Mouse (Mus musculus): ENCODE measurements around the gene Serinc3. TPM values are rescaled to one million over a fixed set of nuclear protein-coding genes. Genes with fewer than 3 reads are reported as not detected.

Gene Serinc3
- total and polyA plus RNA-seq, 2 experiments from 2014 or later: 36.5 to 97.4 TPM

GRCm38 (mm10) chr2:163580069-163580945 lies 64.6 kb downstream of the Serinc3 start:
- DNase-seq (ENCODE audit: low spot score) (no peak), ATAC-seq (no peak)
- H3K9ac ChIP-seq (replicated peaks; ENCODE audit: low read length): no peak overlapping the region
- 78% methylated on average over 13 of the region's 13 CpGs for WGBS
- H3K9me3 ChIP-seq (ENCODE audit: low read length): no peaks in the 10 kb centered on the region
- H3K36me3 ChIP-seq (ENCODE audit: insufficient read depth, low read length): no peaks in the 10 kb centered on the region
- no peak overlapping the region for H3K27ac ChIP-seq
- TF ChIP-seq CTCF (IDR thresholded peaks at IDR 0.05; ENCODE audit: low read depth): no peak
- no peaks in the 10 kb centered on the region for H3K4me1 ChIP-seq (ENCODE audit: insufficient read depth, low read length)
- no peaks in the 10 kb centered on the region for H3K27me3 ChIP-seq (ENCODE audit: insufficient read depth, low read length)
- H3K4me3 ChIP-seq (ENCODE audit: low read length): no peak overlapping the region
- no peak overlapping the region for H3K4me2 ChIP-seq (ENCODE audit: low read depth, low read length)

GRCm38 (mm10) chr2:163577986-163578385 lies 66.9 kb downstream of the Serinc3 start:
- H3K36me3 ChIP-seq (ENCODE audit: insufficient read depth, low read length): no peaks in the 10 kb centered on the region
- no peaks in the 10 kb centered on the region for H3K4me1 ChIP-seq (ENCODE audit: insufficient read depth, low read length)
- no peaks in the 10 kb centered on the region for H3K27me3 ChIP-seq (ENCODE audit: insufficient read depth, low read length)
- H3K9ac ChIP-seq (replicated peaks; ENCODE audit: low read length): no peak overlapping the region
- H3K9me3 ChIP-seq (ENCODE audit: low read length): no peaks in the 10 kb centered on the region
- WGBS: 87% methylated on average over 2 of the region's 2 CpGs
- H3K4me2 ChIP-seq (ENCODE audit: low read depth, low read length): no peak overlapping the region
- no peak overlapping the region for H3K27ac ChIP-seq
- no peak for DNase-seq (ENCODE audit: low spot score)
- no peak for TF ChIP-seq CTCF (IDR thresholded peaks at IDR 0.05; ENCODE audit: low read depth)
- H3K4me3 ChIP-seq (ENCODE audit: low read length): no peak overlapping the region
- no peak for ATAC-seq

GRCm38 (mm10) chr2:163575248-163575647 lies 69.7 kb downstream of the Serinc3 start:
- no peaks in the 10 kb centered on the region for H3K4me1 ChIP-seq (ENCODE audit: insufficient read depth, low read length)
- no peaks in the 10 kb centered on the region for H3K9me3 ChIP-seq (ENCODE audit: low read length)
- H3K36me3 ChIP-seq (ENCODE audit: insufficient read depth, low read length): no peaks in the 10 kb centered on the region
- ATAC-seq (no peak), DNase-seq (ENCODE audit: low spot score) (no peak)
- WGBS: 36% methylated on average over 11 of the region's 11 CpGs
- H3K27me3 ChIP-seq (ENCODE audit: insufficient read depth, low read length): no peaks in the 10 kb centered on the region
- no peak overlapping the region for H3K4me3 ChIP-seq (ENCODE audit: low read length)
- H3K27ac ChIP-seq: no peak overlapping the region
- TF ChIP-seq CTCF (IDR thresholded peaks at IDR 0.05; ENCODE audit: low read depth): no peak
- no peak overlapping the region for H3K4me2 ChIP-seq (ENCODE audit: low read depth, low read length)
- H3K9ac ChIP-seq (replicated peaks; ENCODE audit: low read length): no peak overlapping the region

GRCm38 (mm10) chr2:163574321-163574720 lies 70.6 kb downstream of the Serinc3 start:
- H3K36me3 ChIP-seq (ENCODE audit: insufficient read depth, low read length): no peaks in the 10 kb centered on the region
- no peak for DNase-seq (ENCODE audit: low spot score)
- TF ChIP-seq CTCF (IDR thresholded peaks at IDR 0.05; ENCODE audit: low read depth): no peak
- no peak overlapping the region for H3K27ac ChIP-seq
- no peaks in the 10 kb centered on the region for H3K27me3 ChIP-seq (ENCODE audit: insufficient read depth, low read length)
- 78% methylated on average over 3 of the region's 3 CpGs for WGBS
- no peaks in the 10 kb centered on the region for H3K9me3 ChIP-seq (ENCODE audit: low read length)
- ATAC-seq: no peak
- H3K4me1 ChIP-seq (ENCODE audit: insufficient read depth, low read length): no peaks in the 10 kb centered on the region
- H3K4me3 ChIP-seq (ENCODE audit: low read length): no peak overlapping the region
- H3K4me2 ChIP-seq (ENCODE audit: low read depth, low read length): no peak overlapping the region
- no peak overlapping the region for H3K9ac ChIP-seq (replicated peaks; ENCODE audit: low read length)

Other genes starting within 250 kb of the Serinc3 start
- gene Jph2, start 247.1 kb downstream of the Serinc3 start, total RNA-seq (2014; rRNA removed): 1.2 and 1.4 TPM in 2 replicates
- 0.83 and 0.88 TPM in 2 replicates for gene Jph2, start 247.1 kb downstream of the Serinc3 start, polyA plus RNA-seq (2015; fragmentation: Nextera tagmentation; extraction: Ambion mirVana)
- gene Oser1, start 220.4 kb downstream of the Serinc3 start, total RNA-seq (2014; rRNA removed): 22.9 and 29.5 TPM in 2 replicates
- gene Oser1, start 220.4 kb downstream of the Serinc3 start, polyA plus RNA-seq (2015; fragmentation: Nextera tagmentation; extraction: Ambion mirVana): 59.6 and 60.5 TPM in 2 replicates
- 132 and 149 TPM in 2 replicates for gene Gdap1l1, start 206.7 kb downstream of the Serinc3 start, total RNA-seq (2014; rRNA removed)
- 120 and 123 TPM in 2 replicates for gene Gdap1l1, start 206.7 kb downstream of the Serinc3 start, polyA plus RNA-seq (2015; fragmentation: Nextera tagmentation; extraction: Ambion mirVana)
- gene Fitm2, start 172.5 kb downstream of the Serinc3 start, total RNA-seq (2014; rRNA removed): 26.5 and 33.2 TPM in 2 replicates
- 14.9 and 15.1 TPM in 2 replicates for gene Fitm2, start 172.5 kb downstream of the Serinc3 start, polyA plus RNA-seq (2015; fragmentation: Nextera tagmentation; extraction: Ambion mirVana)
- 0.73 and 2.1 TPM in 2 replicates for gene R3hdml, start 152.8 kb downstream of the Serinc3 start, total RNA-seq (2014; rRNA removed)
- gene R3hdml, start 152.8 kb downstream of the Serinc3 start, polyA plus RNA-seq (2015; fragmentation: Nextera tagmentation; extraction: Ambion mirVana): 1.0 TPM in 2 replicates
- 0.05 TPM in 1 of 2 replicates, not detected in the other for gene Hnf4a, start 138.3 kb downstream of the Serinc3 start, total RNA-seq (2014; rRNA removed)
- gene Hnf4a, start 138.3 kb downstream of the Serinc3 start, polyA plus RNA-seq (2015; fragmentation: Nextera tagmentation; extraction: Ambion mirVana): not detected in 2 replicates
- gene Ttpal, start 42.8 kb downstream of the Serinc3 start, total RNA-seq (2014; rRNA removed): 54.6 and 59.7 TPM in 2 replicates
- 27.9 and 28.0 TPM in 2 replicates for gene Ttpal, start 42.8 kb downstream of the Serinc3 start, polyA plus RNA-seq (2015; fragmentation: Nextera tagmentation; extraction: Ambion mirVana)
- 70.8 and 95.2 TPM in 2 replicates for gene Pkig, start 13.3 kb upstream of the Serinc3 start, total RNA-seq (2014; rRNA removed)
- gene Pkig, start 13.3 kb upstream of the Serinc3 start, polyA plus RNA-seq (2015; fragmentation: Nextera tagmentation; extraction: Ambion mirVana): 136 and 141 TPM in 2 replicates
- 2.2 and 3.4 TPM in 2 replicates for gene Ada, start 105.1 kb upstream of the Serinc3 start, total RNA-seq (2014; rRNA removed)
- 3.2 and 3.4 TPM in 2 replicates for gene Ada, start 105.1 kb upstream of the Serinc3 start, polyA plus RNA-seq (2015; fragmentation: Nextera tagmentation; extraction: Ambion mirVana)
- gene Ccn5, start 175.7 kb upstream of the Serinc3 start, total RNA-seq (2014; rRNA removed): 0.58 TPM in 1 of 2 replicates, not detected in the other
- gene Ccn5, start 175.7 kb upstream of the Serinc3 start, polyA plus RNA-seq (2015; fragmentation: Nextera tagmentation; extraction: Ambion mirVana): 0.20 and 0.33 TPM in 2 replicates
- gene Kcnk15, start 208.5 kb upstream of the Serinc3 start, total RNA-seq (2014; rRNA removed): 0.58 and 2.4 TPM in 2 replicates
- 0.23 and 0.40 TPM in 2 replicates for gene Kcnk15, start 208.5 kb upstream of the Serinc3 start, polyA plus RNA-seq (2015; fragmentation: Nextera tagmentation; extraction: Ambion mirVana)